Mouse (Mus musculus) MEL (cell line): ENCODE measurements at regions not wholly inside any gene's neighbourhood (a gene's known extent, or its start where the extent isn't known, plus 50 kb on each side); places are given as distances from the start of the nearest gene placed in this dataset.

Source experiments
- DNase-seq: peaks from one replicate; pipeline ENCODE4 v3.0.0; 2011; ENCODE audit warnings: low read depth, low spot score
- H3K27ac ChIP-seq: 2 replicates; pipeline ENCODE4 v1.5.1; 2012; ENCODE audit warnings: low read depth, mild to moderate bottlenecking, control low read depth, low read length, moderate library complexity; ENCODE audit not compliant: control insufficient read depth
- H3K27me3 ChIP-seq, 2 experiments: fragments of 150-350 bp in 1 of 2; sonication (generic) in 1 of 2; 2 replicates each; pipeline ENCODE4 v1.6.1; 2012; ENCODE audit warnings: low read length in 2 of 2, mild to moderate bottlenecking in 2 of 2, improper control_type of control experiment in 1 of 2, moderate library complexity in 1 of 2; ENCODE audit not compliant: insufficient read depth in 2 of 2, control insufficient read depth in 1 of 2
- H3K36me3 ChIP-seq, 2 experiments: 2 replicates each; pipeline ENCODE4 v1.6.1; 2012 to 2014; ENCODE audit warnings: low read length in 2 of 2, improper control_type of control experiment in 1 of 2, inconsistent platforms in 1 of 2, mild to moderate bottlenecking in 1 of 2; ENCODE audit not compliant: insufficient read depth in 2 of 2, control insufficient read depth in 1 of 2
- H3K4me1 ChIP-seq, 2 experiments: fragments of 150-350 bp in 1 of 2; sonication (generic) in 1 of 2; 2 replicates each; pipeline ENCODE4 v1.6.1; 2012; ENCODE audit warnings: low read length in 2 of 2, improper control_type of control experiment in 1 of 2, mild to moderate bottlenecking in 1 of 2; ENCODE audit not compliant: insufficient read depth in 2 of 2, control insufficient read depth in 1 of 2
- H3K4me3 ChIP-seq, 2 experiments: fragments of 150-350 bp in 1 of 2; sonication (generic) in 1 of 2; 2 replicates each; pipeline ENCODE4 v1.5.1; 2012; ENCODE audit warnings: low read depth in 2 of 2, low read length in 2 of 2, mild to moderate bottlenecking in 2 of 2, moderate library complexity in 2 of 2, control low read depth in 1 of 2, improper control_type of control experiment in 1 of 2; ENCODE audit not compliant: control insufficient read depth in 1 of 2, insufficient read depth in 1 of 2
- H3K79me2 ChIP-seq: 2 replicates; pipeline ENCODE4 v1.6.1; 2012; ENCODE audit warnings: mild to moderate bottlenecking, low read length, moderate library complexity; ENCODE audit not compliant: control insufficient read depth, poor library complexity, insufficient read depth
- H3K9ac ChIP-seq: 2 replicates; pipeline ENCODE4 v1.6.1; 2012; ENCODE audit warnings: low read depth, mild to moderate bottlenecking, control low read depth, low read length, moderate library complexity; ENCODE audit not compliant: control insufficient read depth, poor library complexity, severe bottlenecking
- H3K9me3 ChIP-seq: fragments of 150-350 bp; sonication (generic); replicated peaks from 2 replicates; pipeline ENCODE4 v1.6.1; 2012; ENCODE audit warnings: mild to moderate bottlenecking, low read length, improper control_type of control experiment, moderate library complexity; ENCODE audit not compliant: insufficient read depth
- CHD1 ChIP-seq: IDR thresholded peaks from 2 replicates; pipeline ENCODE4 v1.6.1; 2012; ENCODE audit warnings: low read depth, mild to moderate bottlenecking, inconsistent platforms, low read length, improper control_type of control experiment
- CHD2 ChIP-seq: IDR thresholded peaks from 2 replicates; pipeline ENCODE4 v1.6.1; 2011; ENCODE audit warnings: low read length, improper control_type of control experiment
- CTCF ChIP-seq, 3 experiments: IDR thresholded peaks in 2 of 3; conservative IDR thresholded peaks in 1 of 3; 2 replicates each; pipeline ENCODE4 v1.5.1; 2011 to 2012; ENCODE audit warnings: low read length in 3 of 3, low read depth in 2 of 3, mild to moderate bottlenecking in 2 of 3, improper control_type of control experiment in 1 of 3, inconsistent platforms in 1 of 3, mixed read lengths in 1 of 3, moderate library complexity in 1 of 3; ENCODE audit not compliant: control insufficient read depth in 1 of 3, insufficient read depth in 1 of 3, poor library complexity in 1 of 3, severe bottlenecking in 1 of 3
- E2F4 ChIP-seq: IDR thresholded peaks from 2 replicates; pipeline ENCODE4 v1.6.1; 2011; ENCODE audit warnings: low read depth, low read length, improper control_type of control experiment, borderline replicate concordance
- ELF1 ChIP-seq: IDR thresholded peaks from 2 replicates; pipeline ENCODE4 v1.6.1; 2014; ENCODE audit warnings: low read depth, mild to moderate bottlenecking, inconsistent platforms, low read length, improper control_type of control experiment, moderate library complexity
- EP300 ChIP-seq, 2 experiments: IDR thresholded peaks; 2 replicates each; pipeline ENCODE4 v1.6.1; 2011; ENCODE audit warnings: improper control_type of control experiment in 2 of 2, low read length in 2 of 2, low read depth in 1 of 2, mild to moderate bottlenecking in 1 of 2
- ETS1 ChIP-seq: IDR thresholded peaks from 2 replicates; pipeline ENCODE4 v1.6.1; 2012; ENCODE audit warnings: low read depth, mild to moderate bottlenecking, inconsistent platforms, low read length, improper control_type of control experiment, moderate library complexity
- GABPA ChIP-seq: IDR thresholded peaks from 2 replicates; pipeline ENCODE4 v1.6.1; 2012; ENCODE audit warnings: low read depth, mild to moderate bottlenecking, inconsistent platforms, low read length, improper control_type of control experiment, moderate library complexity
- GATA1 ChIP-seq: IDR thresholded peaks from 2 replicates; pipeline ENCODE4 v1.6.1; 2011; ENCODE audit warnings: low read depth, low read length, improper control_type of control experiment
- HCFC1 ChIP-seq: IDR thresholded peaks from 2 replicates; pipeline ENCODE4 v1.6.1; 2012; ENCODE audit warnings: low read depth, mild to moderate bottlenecking, inconsistent platforms, low read length, improper control_type of control experiment, moderate library complexity
- JUND ChIP-seq: IDR thresholded peaks from 2 replicates; pipeline ENCODE4 v1.6.1; 2011; ENCODE audit warnings: low read depth, mild to moderate bottlenecking, improper control_type of control experiment, low read length
- MAFK ChIP-seq: IDR thresholded peaks from 2 replicates; pipeline ENCODE4 v1.6.1; 2011; ENCODE audit warnings: low read depth, mild to moderate bottlenecking, low read length, improper control_type of control experiment, borderline replicate concordance
- MEF2A ChIP-seq: IDR thresholded peaks from 2 replicates; pipeline ENCODE4 v1.6.1; 2014; ENCODE audit warnings: low read depth, mild to moderate bottlenecking, inconsistent platforms, low read length, improper control_type of control experiment; ENCODE audit not compliant: poor library complexity, insufficient replicate concordance, severe bottlenecking; ENCODE audit errors: extremely low read depth
- MYC ChIP-seq: IDR thresholded peaks from 2 replicates; pipeline ENCODE4 v1.6.1; 2011; ENCODE audit warnings: low read depth, mild to moderate bottlenecking, low read length, improper control_type of control experiment, moderate library complexity
- NELFE ChIP-seq: IDR thresholded peaks from 2 replicates; pipeline ENCODE4 v1.6.1; 2011; ENCODE audit warnings: low read depth, low read length, improper control_type of control experiment
- NRF1 ChIP-seq: IDR thresholded peaks from 2 replicates; pipeline ENCODE4 v1.6.1; 2014; ENCODE audit warnings: low read depth, mild to moderate bottlenecking, inconsistent platforms, low read length, improper control_type of control experiment, moderate library complexity; ENCODE audit not compliant: poor library complexity, insufficient read depth, severe bottlenecking
- POLR2AphosphoS2 ChIP-seq: IDR thresholded peaks from 2 replicates; pipeline ENCODE4 v1.6.1; 2011; ENCODE audit warnings: low read length, improper control_type of control experiment
- RAD21 ChIP-seq: IDR thresholded peaks from 2 replicates; pipeline ENCODE4 v1.6.1; 2011; ENCODE audit warnings: mild to moderate bottlenecking, low read depth, low read length, improper control_type of control experiment
- TCF12 ChIP-seq: IDR thresholded peaks from 2 replicates; pipeline ENCODE4 v1.6.1; 2014; ENCODE audit warnings: low read depth, mild to moderate bottlenecking, inconsistent platforms, low read length, improper control_type of control experiment, moderate library complexity
- ZC3H11A ChIP-seq: IDR thresholded peaks from 2 replicates; pipeline ENCODE4 v1.6.1; 2012; ENCODE audit warnings: low read depth, mild to moderate bottlenecking, inconsistent platforms, low read length, improper control_type of control experiment
- ZKSCAN1 ChIP-seq: IDR thresholded peaks from 2 replicates; pipeline ENCODE4 v1.6.1; 2012; ENCODE audit warnings: low read depth, mild to moderate bottlenecking, inconsistent platforms, low read length, improper control_type of control experiment, moderate library complexity
- ZNF384 ChIP-seq: IDR thresholded peaks from 2 replicates; pipeline ENCODE4 v1.6.1; 2012; ENCODE audit warnings: low read depth, mild to moderate bottlenecking, inconsistent platforms, low read length, improper control_type of control experiment

GRCm38 (mm10) chr8:89649207-89649890 lies 605.4 kb upstream of the Sall1 start:
- H3K9me3 ChIP-seq: no peaks in the 10 kb centered on the region
- H3K4me1 ChIP-seq: no peaks in the 10 kb centered on the region

GRCm38 (mm10) chr8:89646946-89647345 lies 603.0 kb upstream of the Sall1 start:
- Histone ChIP-seq H3K27me3 (no peaks in the 10 kb centered on the region), H3K4me1 (no peaks in the 10 kb centered on the region), H3K9ac (no peak overlapping the region), H3K27ac (no peak overlapping the region), H3K79me2 (no peaks in the 10 kb centered on the region), H3K36me3 (no peaks in the 10 kb centered on the region), H3K4me3 (no peak overlapping the region), H3K9me3 (no peaks in the 10 kb centered on the region)
- TF ChIP-seq ZNF384 (no peak), RAD21 (no peak), POLR2AphosphoS2 (no peak), GATA1 (no peak), EP300 (IDR thresholded peaks at IDR 0.05; ENCODE audit: low read depth in 1 of 2, low read length in 2 of 2) (no peak), ELF1 (no peak), MAFK (no peak), NELFE (no peak), CHD1 (no peak), E2F4 (no peak), CHD2 (no peak), MEF2A (no peak)
- DNase-seq: no peak

More at GRCm38 (mm10) chr8:89649207-89649890, 605.4 kb upstream of the Sall1 start:
- Histone ChIP-seq H3K27ac (no peak overlapping the region), H3K79me2 (no peaks in the 10 kb centered on the region), H3K36me3 (no peaks in the 10 kb centered on the region), H3K27me3 (no peaks in the 10 kb centered on the region), H3K4me3 (no peak overlapping the region), H3K9ac (no peak overlapping the region)
- no peak for TF ChIP-seq ETS1
- no peak for TF ChIP-seq HCFC1
- TF ChIP-seq RAD21: no peak
- TF ChIP-seq CHD2: no peak
- no peak for TF ChIP-seq POLR2AphosphoS2
- no peak for TF ChIP-seq CTCF (IDR thresholded peaks at IDR 0.05 in 2 of 3, conservative IDR thresholded peaks at IDR 0.05 in 1 of 3; ENCODE audit: control insufficient read depth in 1 of 3, insufficient read depth in 1 of 3, low read depth in 2 of 3, low read length in 3 of 3, poor library complexity in 1 of 3, severe bottlenecking in 1 of 3)
- no peak for TF ChIP-seq NRF1
- TF ChIP-seq TCF12: no peak
- TF ChIP-seq ELF1: no peak
- no peak for TF ChIP-seq JUND
- TF ChIP-seq ZNF384: no peak
- TF ChIP-seq EP300 (IDR thresholded peaks at IDR 0.05; ENCODE audit: low read depth in 1 of 2, low read length in 2 of 2): no peak
- TF ChIP-seq ZKSCAN1: no peak
- no peak for TF ChIP-seq MYC
- TF ChIP-seq GABPA: no peak
- no peak for TF ChIP-seq NELFE
- no peak for TF ChIP-seq ZC3H11A
- TF ChIP-seq CHD1: no peak
- no peak for DNase-seq
